Mouse (Mus musculus): Measurements from ENCODE around the gene Gucy1b1.

Gucy1b1 gene
- long read RNA-seq, experiment 1, partial matches to known transcripts = 2 of 3 reads
- long read RNA-seq, experiment 1, other reads (novel, unspliced or antisense) = 0 of 3 reads
- long read RNA-seq, experiment 2, partial matches to known transcripts = 2 of 3 reads
- long read RNA-seq, experiment 2, other reads (novel, unspliced or antisense) = 0 of 3 reads

GRCm38 (mm10) chr3:82074201-82074851 lies at the start of gene Gucy1b1:
Gene Gucy1b1 (minus strand): TSS chr3:82074689.
- intact Hi-C loops (cut with DNase I) = no loop called here

- intact Hi-C loops (cut with DNase I) = no loop called here
Observed at GRCm38 (mm10) chr3:82118916-82119315, 44.4 kb upstream of the Gucy1b1 start.

GRCm38 (mm10) chr3:82112439-82112838 lies 38.0 kb upstream of the Gucy1b1 start:
- intact Hi-C loops (cut with DNase I) = no loop called here

GRCm38 (mm10) chr3:82111986-82112385 lies 37.5 kb upstream of the Gucy1b1 start:
- intact Hi-C loops (cut with DNase I) = no loop called here

- intact Hi-C loops (cut with DNase I) = no loop called here
Observed at GRCm38 (mm10) chr3:82108951-82109350, 34.5 kb upstream of the Gucy1b1 start.

- intact Hi-C loops (cut with DNase I) = no loop called here
Observed at GRCm38 (mm10) chr3:82104229-82104628, 29.7 kb upstream of the Gucy1b1 start.

GRCm38 (mm10) chr3:82099127-82099526 lies 24.6 kb upstream of the Gucy1b1 start:
- intact Hi-C loops (cut with DNase I) = no loop called here

- intact Hi-C loops (cut with DNase I) = no loop called here
Observed at GRCm38 (mm10) chr3:82096801-82097200, 22.3 kb upstream of the Gucy1b1 start.

GRCm38 (mm10) chr3:82073741-82074181 lies 728 bp downstream of the Gucy1b1 start:
- intact Hi-C loops (cut with DNase I) = no loop called here

- intact Hi-C loops (cut with DNase I) = no loop called here
Observed at GRCm38 (mm10) chr3:82067830-82068229, 6.7 kb downstream of the Gucy1b1 start.

GRCm38 (mm10) chr3:82061402-82062180 lies 12.9 kb downstream of the Gucy1b1 start:
- intact Hi-C loops (cut with DNase I) = no loop called here

- intact Hi-C loops (cut with DNase I) = no loop called here
Observed at GRCm38 (mm10) chr3:82057201-82057600, 17.3 kb downstream of the Gucy1b1 start.

- intact Hi-C loops (cut with DNase I) = no loop called here
Observed at GRCm38 (mm10) chr3:82054283-82054974, 20.1 kb downstream of the Gucy1b1 start.

GRCm38 (mm10) chr3:82052029-82052428 lies 22.5 kb downstream of the Gucy1b1 start:
- intact Hi-C loops (cut with DNase I) = no loop called here

- intact Hi-C loops (cut with DNase I) = no loop called here
Observed at GRCm38 (mm10) chr3:82051468-82051867, 23.0 kb downstream of the Gucy1b1 start.

GRCm38 (mm10) chr3:82048681-82049080 lies 25.8 kb downstream of the Gucy1b1 start:
- intact Hi-C loops (cut with DNase I) = no loop called here

GRCm38 (mm10) chr3:82048078-82048477 lies 26.4 kb downstream of the Gucy1b1 start:
- intact Hi-C loops (cut with DNase I) = no loop called here

GRCm38 (mm10) chr3:82047100-82047753 lies 27.3 kb downstream of the Gucy1b1 start:
- intact Hi-C loops (cut with DNase I) = loop anchor here (2.0 kb wide), 2 partner anchors 160 to 286 kb away; no protein-coding TSS in a partner anchor

- intact Hi-C loops (cut with DNase I) = loop anchor here (2.0 kb wide), 2 partner anchors 161 to 287 kb away; no protein-coding TSS in a partner anchor
Observed at GRCm38 (mm10) chr3:82046087-82046486, 28.4 kb downstream of the Gucy1b1 start.

- intact Hi-C loops (cut with DNase I) = no loop called here
Observed at GRCm38 (mm10) chr3:82044902-82045301, 29.6 kb downstream of the Gucy1b1 start.

- intact Hi-C loops (cut with DNase I) = no loop called here
Observed at GRCm38 (mm10) chr3:82043676-82044075, 30.8 kb downstream of the Gucy1b1 start.
